In genomic region chr9:115261456-115261855, GRCm38 (mm10) we compare ENCODE assay signal across 9 mouse cellular contexts. TPM values are rescaled to one million over a fixed set of nuclear protein-coding genes. Genes with fewer than 3 reads are reported as not detected.
A peak's percentile ranks its signal among the peaks of the same experiment; 100 is the strongest.
DNase-seq lines count a peak whose midpoint lies in the region; ATAC-seq and TF ChIP-seq lines count a peak whose summit lies in the region.
"Had no signal": no experiment of that assay in that cellular context is flagged by ENCODE, and none has a peak within 500 bp of the region (broad histone marks: within the 10 kb centered on the region; RNA-seq: fewer than 3 reads in every experiment).

No protein-coding gene starts in this region.

- TF ChIP-seq EP300 in heart, postnatal 0 days (IDR thresholded peaks at IDR 0.05; ENCODE audit: low read depth) = no peak

- H3K27ac ChIP-seq in heart, postnatal 0 days (ENCODE audit: low read depth) = no peak overlapping the region
- H3K27ac ChIP-seq in layer of hippocampus, adult 2 months = no peak overlapping the region
- H3K27ac ChIP-seq: neural tube, embryonic 12.5 days had no signal

- intact Hi-C loops in heart, postnatal 36 days (cut with DNase I) = loop anchor here (5.0 kb wide), 1 partner anchor 174 kb away; no protein-coding TSS in a partner anchor

- TF ChIP-seq CTCF in heart, postnatal 0 days (IDR thresholded peaks at IDR 0.05; ENCODE audit: low read depth) = peak; percentile 65
- TF ChIP-seq CTCF in layer of hippocampus, adult 2 months (conservative IDR thresholded peaks at IDR 0.05) = peak; percentile 86

- DNase-seq in heart, postnatal 0 days (ENCODE audit: low spot score) = peak; percentile 34
- DNase-seq in heart, postnatal 36 days = no peak
- DNase-seq in 3T3-L1 (ENCODE audit: low read depth, low spot score) (peak; percentile 33), ES-CJ7 (ENCODE audit: low read depth, low spot score) (peak; percentile 21)
- peak; percentile 24 to 29 for DNase-seq in layer of hippocampus, adult 2 months (ENCODE audit: low spot score in 2 of 2)
- DNase-seq in telencephalon, adult 2 months (ENCODE audit: low read depth, low spot score) = peak; percentile 46
- DNase-seq in thymus, postnatal 36 days = no peak
- no peak for DNase-seq in ovary, postnatal 36 days (ENCODE audit: low spot score)

- no peaks in the 10 kb centered on the region for H3K27me3 ChIP-seq in heart, postnatal 0 days (ENCODE audit: control insufficient read depth, insufficient read depth, low read length)
- H3K27me3 ChIP-seq: neural tube, embryonic 12.5 days had no signal

- H3K4me1 ChIP-seq in heart, postnatal 0 days (ENCODE audit: control insufficient read depth, insufficient read depth) = no peaks in the 10 kb centered on the region
- H3K4me1 ChIP-seq: neural tube, embryonic 12.5 days had no signal

- no peak overlapping the region for H3K4me3 ChIP-seq in heart, postnatal 0 days (ENCODE audit: low read depth, low read length)
- no peak overlapping the region for H3K4me3 ChIP-seq in layer of hippocampus, adult 2 months
- H3K4me3 ChIP-seq: neural tube, embryonic 12.5 days had no signal

- H3K36me3 ChIP-seq in heart, postnatal 0 days (replicated peaks; ENCODE audit: control insufficient read depth, insufficient read depth, low read length) = peaks cover 33% of the 10 kb centered on the region

- no peaks in the 10 kb centered on the region for H3K9me3 ChIP-seq in heart, postnatal 0 days (replicated peaks; ENCODE audit: control insufficient read depth, low read length)
- H3K9me3 ChIP-seq: neural tube, embryonic 12.5 days had no signal

- WGBS in heart, postnatal 0 days = 72% methylated on average over 8 of the region's 8 CpGs

- no peak overlapping the region for H3K9ac ChIP-seq in heart, postnatal 0 days (replicated peaks; ENCODE audit: low read depth, low read length)
- H3K9ac ChIP-seq: neural tube, embryonic 12.5 days had no signal

- no peak overlapping the region for H3K4me2 ChIP-seq in heart, postnatal 0 days (ENCODE audit: low read depth, low read length)
- H3K4me2 ChIP-seq: neural tube, embryonic 12.5 days had no signal

- ATAC-seq in heart, postnatal 0 days (ENCODE audit: insufficient read depth, low read depth) = no peak

RNA-seq across cellular contexts. Expression of gene Stt3b, which starts 48.8 kb away (rescaled TPM):
- 64.2 and 67.1 TPM in 2 replicates for total RNA-seq in heart, postnatal 0 days (2014; rRNA removed; ENCODE audit: low replicate concordance)
- polyA plus RNA-seq in heart, postnatal 0 days (2015; fragmentation: Nextera tagmentation; extraction: Ambion mirVana) = 33.9 and 34.4 TPM in 2 replicates
- 10 to 100 TPM; 55.3 to 57.4 TPM for total RNA-seq in heart, postnatal 36 days (2021)
- 10 to 100 TPM; 76.4 to 79.4 TPM for total RNA-seq in layer of hippocampus, adult 2 months (2021)

Comparison
In these comparisons a context has a peak if more than half of its experiments do, and no peak if none do; other contexts are left out.
1. DNase-seq: peak in heart, postnatal 0 days (single experiment), 3T3-L1 (single experiment), ES-CJ7 (single experiment), layer of hippocampus, adult 2 months (2 of 2) and telencephalon, adult 2 months (single experiment); none in heart, postnatal 36 days (0 of 2), thymus, postnatal 36 days (0 of 2) and ovary, postnatal 36 days (single experiment).